Mouse (Mus musculus) liver, adult 2 months (tissue): ENCODE data around the gene Prokr2.

Source experiments
- CTCF ChIP-seq: fragments of 200-500 bp; IDR thresholded peaks from 2 replicates; pipeline ENCODE4 v1.5.1; 2011; ENCODE audit warnings: low read depth, low read length, control low read depth
- POLR2A ChIP-seq: fragments of 200-500 bp; IDR thresholded peaks from 2 replicates; pipeline ENCODE4 v1.6.1; 2011; ENCODE audit warnings: low read length, control low read depth; ENCODE audit not compliant: insufficient read depth; ENCODE audit errors: extremely low read depth

DNA sequence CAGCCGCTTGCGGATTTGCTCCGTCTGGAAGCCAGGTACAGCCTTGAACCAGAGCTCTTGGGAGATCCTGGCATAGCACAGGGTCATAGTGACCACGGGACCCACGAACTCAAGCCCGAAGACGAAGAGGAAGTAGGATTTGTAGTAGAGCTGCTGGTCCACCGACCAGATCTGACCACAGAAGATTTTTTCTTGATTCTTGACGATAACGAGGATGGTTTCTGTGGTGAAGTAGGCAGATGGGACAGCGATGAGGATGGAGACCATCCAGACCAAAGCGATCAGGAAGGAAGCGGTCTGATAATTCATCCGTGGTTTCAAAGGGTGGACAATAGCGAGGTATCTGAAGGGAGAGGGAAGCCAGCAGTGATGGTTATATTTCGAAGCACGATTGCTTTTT lies 11.5 kb downstream of the Prokr2 start:
- no peak for TF ChIP-seq POLR2A
- TF ChIP-seq CTCF, result no peak
